Mouse (Mus musculus): ENCODE measurements around the gene Kif26a. TPM values are rescaled to one million over a fixed set of nuclear protein-coding genes. Genes with fewer than 3 reads are reported as not detected.

Kif26a gene
- total RNA-seq, 2 experiments from 2014 or later = not detected

GRCm38 (mm10) chr12:112210622-112211021 lies 64.6 kb downstream of the Kif26a start:
- ATAC-seq (replicated peaks; ENCODE audit: poor library complexity, severe bottlenecking) = no peak

- ATAC-seq (replicated peaks; ENCODE audit: poor library complexity, severe bottlenecking) = no peak
Measured at GRCm38 (mm10) chr12:112214441-112214857, 68.4 kb downstream of the Kif26a start.

DNA sequence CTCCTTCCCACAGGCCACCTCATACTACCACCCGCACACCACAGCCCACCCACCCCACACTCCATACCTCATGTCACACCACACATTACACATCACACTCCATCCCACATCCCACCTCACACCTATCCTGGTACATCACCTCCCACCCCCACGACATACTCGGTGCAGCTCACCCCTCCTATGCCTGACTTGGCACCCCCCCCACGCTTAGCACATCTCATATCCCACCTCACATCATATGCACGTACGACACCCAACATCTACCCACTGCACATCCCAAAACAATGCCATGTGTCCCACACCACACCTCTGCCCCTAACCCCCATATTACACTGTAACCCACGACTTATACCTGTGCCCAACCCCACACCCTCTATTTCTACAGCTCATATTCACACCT lies 69.5 kb downstream of the Kif26a start:
- ATAC-seq (replicated peaks; ENCODE audit: poor library complexity, severe bottlenecking) = no peak

GRCm38 (mm10) chr12:112217021-112217420 lies 71.0 kb downstream of the Kif26a start:
- ATAC-seq (replicated peaks; ENCODE audit: poor library complexity, severe bottlenecking) = no peak

DNA sequence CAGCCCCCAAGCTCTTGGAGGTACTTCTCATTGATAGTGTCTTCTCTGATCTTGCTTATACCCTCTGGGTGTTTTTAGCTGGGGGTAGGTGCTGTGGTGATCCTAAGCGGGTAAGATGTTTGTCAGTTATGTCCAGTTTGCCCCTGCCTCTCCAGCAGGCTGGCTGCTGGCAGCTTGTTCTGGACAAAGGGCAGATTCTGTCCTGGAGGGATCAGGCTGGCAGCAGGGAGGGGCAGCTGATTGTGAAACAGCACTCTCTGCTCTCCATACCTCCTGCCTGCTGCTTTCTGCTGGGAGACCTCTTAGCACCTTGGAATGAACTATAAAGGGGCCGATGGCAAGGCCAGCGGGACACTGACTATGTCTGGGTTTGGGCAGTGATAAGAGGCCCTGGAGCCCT lies 71.7 kb downstream of the Kif26a start:
- ATAC-seq (replicated peaks; ENCODE audit: poor library complexity, severe bottlenecking) = no peak

DNA sequence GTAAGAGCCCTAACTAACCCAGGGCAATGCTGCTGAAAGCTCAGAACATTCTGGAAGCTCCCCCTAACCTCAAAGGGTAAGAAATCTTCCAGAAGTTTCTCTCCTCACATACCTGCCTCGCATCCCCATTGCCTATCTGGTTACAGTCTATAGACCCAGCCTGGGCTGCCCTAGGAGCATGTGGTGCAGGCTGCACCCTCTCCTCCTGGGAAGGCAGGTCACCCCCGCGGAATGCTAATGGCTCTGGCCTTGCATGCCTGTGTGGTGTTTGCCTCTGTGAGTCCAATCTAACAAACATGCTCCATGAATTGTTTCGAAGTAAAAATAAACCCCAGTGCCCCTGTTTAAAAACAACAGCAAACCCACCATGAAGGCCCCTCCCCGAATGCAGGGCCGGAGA lies 75.3 kb downstream of the Kif26a start:
- no peak for ATAC-seq (replicated peaks; ENCODE audit: poor library complexity, severe bottlenecking)

DNA sequence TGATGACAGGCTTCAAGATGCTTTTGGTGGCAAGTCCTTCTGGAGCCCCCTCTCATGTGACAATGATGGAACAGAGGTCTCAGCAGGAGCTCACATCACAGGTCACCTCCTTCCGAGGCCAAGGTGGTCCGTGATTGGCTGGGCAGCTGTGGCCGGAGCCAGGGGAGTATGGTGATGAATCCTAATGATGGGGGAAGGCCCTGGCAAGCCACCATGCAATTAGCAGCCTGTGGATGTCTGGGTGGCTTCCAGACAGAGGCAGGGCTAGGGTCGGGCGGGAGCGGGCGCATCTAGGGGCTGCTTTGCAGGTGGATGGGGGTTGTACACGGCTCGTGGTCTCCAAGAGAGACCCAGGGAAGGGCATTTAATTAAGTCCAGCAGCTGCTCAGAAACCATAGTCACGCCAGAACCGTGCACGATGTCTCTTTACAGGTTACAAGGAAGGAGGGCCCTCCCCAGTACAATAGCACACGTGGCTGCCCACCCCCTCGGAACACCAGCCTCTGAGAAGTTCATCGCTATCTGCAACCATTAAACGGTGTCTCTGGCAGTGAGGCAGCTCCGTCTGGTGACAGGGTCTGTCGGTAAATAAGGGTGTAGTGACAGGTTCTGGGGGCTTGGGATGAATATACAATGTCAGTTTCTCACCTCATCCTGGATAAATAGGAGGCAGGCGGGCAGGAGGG lies 75.9 kb downstream of the Kif26a start:
- no peak for ATAC-seq (replicated peaks; ENCODE audit: poor library complexity, severe bottlenecking)

- no peak for ATAC-seq (replicated peaks; ENCODE audit: poor library complexity, severe bottlenecking)
Measured at GRCm38 (mm10) chr12:112223721-112224337, 77.8 kb downstream of the Kif26a start.

GRCm38 (mm10) chr12:112226238-112226637 lies 80.2 kb downstream of the Kif26a start:
- no peak for ATAC-seq (replicated peaks; ENCODE audit: poor library complexity, severe bottlenecking)

GRCm38 (mm10) chr12:112226656-112227055 lies 80.6 kb downstream of the Kif26a start:
- no peak for ATAC-seq (replicated peaks; ENCODE audit: poor library complexity, severe bottlenecking)

GRCm38 (mm10) chr12:112229084-112229483 lies 83.1 kb downstream of the Kif26a start:
- ATAC-seq (replicated peaks; ENCODE audit: poor library complexity, severe bottlenecking) = no peak

DNA sequence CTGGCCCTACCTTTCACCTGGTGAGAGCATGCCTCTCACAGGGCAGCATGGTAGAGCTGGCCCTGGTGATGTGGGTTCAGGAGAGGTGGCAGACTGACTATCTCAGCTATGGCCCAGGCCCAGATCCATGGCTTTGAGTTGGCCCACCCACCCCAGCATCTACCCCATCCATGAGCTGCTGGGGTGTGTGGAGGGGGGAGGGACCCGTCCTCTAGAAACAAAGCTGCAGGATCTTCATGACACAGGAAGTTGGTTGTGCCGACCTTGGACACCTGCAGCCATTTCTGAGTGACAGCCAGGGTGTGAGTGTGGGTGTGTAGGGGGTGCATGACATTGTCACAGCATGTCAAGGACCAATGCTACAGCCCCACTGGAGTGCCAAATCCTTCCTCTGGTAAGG lies 84.2 kb downstream of the Kif26a start:
- ATAC-seq (replicated peaks; ENCODE audit: poor library complexity, severe bottlenecking) = no peak

Other genes starting within 250 kb of the Kif26a start
- 11.2 and 11.4 TPM in 2 replicates for gene Ppp1r13b, start 238.1 kb upstream of the Kif26a start, total RNA-seq (2014; fragmentation: Nextera tagmentation)
- gene Ppp1r13b, start 238.1 kb upstream of the Kif26a start, total RNA-seq (2017) = 2.9 and 4.7 TPM in 2 replicates
- 630 and 670 TPM in 2 replicates for gene Atp5mpl, start 179.2 kb upstream of the Kif26a start, total RNA-seq (2014; fragmentation: Nextera tagmentation)
- 410 and 442 TPM in 2 replicates for gene Atp5mpl, start 179.2 kb upstream of the Kif26a start, total RNA-seq (2017)
- gene Tdrd9, start 174.6 kb upstream of the Kif26a start, total RNA-seq (2014; fragmentation: Nextera tagmentation) = not detected in 2 replicates
- gene Tdrd9, start 174.6 kb upstream of the Kif26a start, total RNA-seq (2017) = not detected in 2 replicates
- gene Rd3l, start 164.9 kb upstream of the Kif26a start, total RNA-seq (2014; fragmentation: Nextera tagmentation) = not detected in 2 replicates
- gene Rd3l, start 164.9 kb upstream of the Kif26a start, total RNA-seq (2017) = not detected in 2 replicates
- gene Aspg, start 39.5 kb upstream of the Kif26a start, total RNA-seq (2014; fragmentation: Nextera tagmentation) = not detected in 2 replicates
- gene Aspg, start 39.5 kb upstream of the Kif26a start, total RNA-seq (2017) = not detected in 2 replicates

Data from granulocyte monocyte progenitor cell, adult 5-6 weeks (primary cell).